Mouse (Mus musculus): ENCODE measurements around the gene Caml. TPM values are rescaled to one million over a fixed set of nuclear protein-coding genes. Genes with fewer than 3 reads are reported as not detected.

Gene Caml
- polyA plus RNA-seq, 1 experiment from 2014 or later = 54.9 TPM

DNA sequence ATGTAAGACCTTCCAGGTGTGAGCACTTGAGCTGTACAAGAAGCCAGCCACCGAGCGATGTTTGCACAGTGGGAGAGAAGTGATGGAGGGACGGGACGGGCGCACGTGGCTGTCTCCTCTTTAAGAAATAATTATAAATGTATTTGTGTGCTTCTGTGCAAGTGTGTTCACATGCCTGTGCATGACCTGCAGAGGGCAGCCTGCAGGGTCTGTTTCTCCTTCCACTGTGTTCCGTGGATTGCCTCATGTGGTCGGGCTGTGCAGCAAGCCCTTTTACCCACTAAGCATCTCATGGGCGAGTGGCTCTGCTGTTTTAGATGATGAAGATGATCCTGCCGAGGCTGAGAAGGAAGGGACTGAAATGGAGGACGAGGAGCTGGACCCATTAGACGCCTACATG lies 27.3 kb downstream of the Caml start:
- peak; percentile 17; the same call in 1 of the 2 replicates for TF ChIP-seq CTCF (IDR thresholded peaks at IDR 0.05; ENCODE audit: low read depth)

GRCm38 (mm10) chr13:55650980-55651379 lies 28.2 kb downstream of the Caml start:
- no peak for DNase-seq
- H3K27ac ChIP-seq (ENCODE audit: low read depth) = no peak overlapping the region
- no peak overlapping the region for H3K9ac ChIP-seq
- 91% methylated on average over 6 of the region's 6 CpGs for WGBS
- H3K9me3 ChIP-seq (ENCODE audit: low read depth, low read length) = no peaks in the 10 kb centered on the region
- H3K36me3 ChIP-seq (ENCODE audit: insufficient read depth) = peaks cover 100% of the 10 kb centered on the region
- no peaks in the 10 kb centered on the region for H3K27me3 ChIP-seq (ENCODE audit: insufficient read depth, low read length)
- no peaks in the 10 kb centered on the region for H3K4me1 ChIP-seq (ENCODE audit: insufficient read depth)
- no peak for TF ChIP-seq CTCF (IDR thresholded peaks at IDR 0.05; ENCODE audit: low read depth)
- ATAC-seq (ENCODE audit: insufficient read depth) = no peak
- no peak overlapping the region for H3K4me3 ChIP-seq (ENCODE audit: low read depth, low read length)
- H3K4me2 ChIP-seq = no peak overlapping the region

More for the DNA sequence above, 27.3 kb downstream of the Caml start:
- no peak overlapping the region for H3K9ac ChIP-seq
- H3K27ac ChIP-seq (ENCODE audit: low read depth) = no peak overlapping the region
- 83% methylated on average over 12 of the region's 12 CpGs for WGBS
- H3K27me3 ChIP-seq (ENCODE audit: insufficient read depth, low read length) = no peaks in the 10 kb centered on the region
- peaks cover 100% of the 10 kb centered on the region for H3K36me3 ChIP-seq (ENCODE audit: insufficient read depth)
- no peak overlapping the region for H3K4me2 ChIP-seq
- no peaks in the 10 kb centered on the region for H3K4me1 ChIP-seq (ENCODE audit: insufficient read depth)
- ATAC-seq (ENCODE audit: insufficient read depth) (no peak), DNase-seq (peak; percentile 18)
- H3K4me3 ChIP-seq (ENCODE audit: low read depth, low read length) = no peak overlapping the region
- H3K9me3 ChIP-seq (ENCODE audit: low read depth, low read length) = no peaks in the 10 kb centered on the region

GRCm38 (mm10) chr13:55668550-55668949 lies 45.7 kb downstream of the Caml start:
- DNase-seq = peak; percentile 74
- Histone ChIP-seq H3K4me3 (ENCODE audit: low read depth, low read length) (no peak overlapping the region), H3K36me3 (ENCODE audit: insufficient read depth) (peaks cover 90% of the 10 kb centered on the region), H3K4me2 (no peak overlapping the region), H3K9ac (no peak overlapping the region), H3K27me3 (ENCODE audit: insufficient read depth, low read length) (no peaks in the 10 kb centered on the region), H3K4me1 (ENCODE audit: insufficient read depth) (no peaks in the 10 kb centered on the region), H3K27ac (ENCODE audit: low read depth) (no peak overlapping the region), H3K9me3 (ENCODE audit: low read depth, low read length) (no peaks in the 10 kb centered on the region)
- no peak for ATAC-seq (ENCODE audit: insufficient read depth)
- WGBS = 72% methylated on average over 6 of the region's 6 CpGs
- TF ChIP-seq CTCF (IDR thresholded peaks at IDR 0.05; ENCODE audit: low read depth) = peak; percentile 63

- Histone ChIP-seq H3K9me3 (ENCODE audit: low read depth, low read length) (no peaks in the 10 kb centered on the region), H3K4me1 (ENCODE audit: insufficient read depth) (no peaks in the 10 kb centered on the region), H3K9ac (no peak overlapping the region), H3K4me3 (ENCODE audit: low read depth, low read length) (no peak overlapping the region), H3K36me3 (ENCODE audit: insufficient read depth) (peaks cover 91% of the 10 kb centered on the region), H3K27ac (ENCODE audit: low read depth) (no peak overlapping the region), H3K4me2 (no peak overlapping the region), H3K27me3 (ENCODE audit: insufficient read depth, low read length) (no peaks in the 10 kb centered on the region)
- ATAC-seq (ENCODE audit: insufficient read depth) = no peak
- no peak for TF ChIP-seq CTCF (IDR thresholded peaks at IDR 0.05; ENCODE audit: low read depth)
- DNase-seq = no peak
- 87% methylated on average over 6 of the region's 6 CpGs for WGBS
These were observed 49.9 kb downstream of the Caml start for GRCm38 (mm10) chr13:55672711-55673110.

DNA sequence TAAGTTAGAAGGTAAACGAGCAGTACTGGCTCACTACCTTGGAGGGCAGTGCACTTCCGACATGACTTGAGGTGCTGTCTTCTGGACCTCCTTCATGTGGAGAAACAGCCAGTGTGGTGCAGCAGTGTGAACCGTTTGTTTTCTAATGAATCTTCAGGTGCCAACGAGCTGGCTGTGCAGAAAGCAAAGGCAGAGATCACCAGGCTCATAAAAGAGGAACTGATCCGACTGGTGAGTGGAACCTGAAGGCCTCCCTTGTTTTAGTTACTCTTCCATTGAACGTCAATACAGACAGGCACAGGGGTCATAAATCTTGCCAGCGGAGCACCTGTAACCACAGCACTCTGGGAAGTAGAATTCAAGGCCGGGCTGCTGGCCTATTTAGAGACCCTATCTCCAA lies 54.6 kb downstream of the Caml start:
- no peak overlapping the region for H3K4me3 ChIP-seq (ENCODE audit: low read depth, low read length)
- DNase-seq (no peak), ATAC-seq (ENCODE audit: insufficient read depth) (no peak)
- no peak overlapping the region for H3K4me2 ChIP-seq
- H3K4me1 ChIP-seq (ENCODE audit: insufficient read depth) = no peaks in the 10 kb centered on the region
- TF ChIP-seq CTCF (IDR thresholded peaks at IDR 0.05; ENCODE audit: low read depth) = no peak
- no peaks in the 10 kb centered on the region for H3K9me3 ChIP-seq (ENCODE audit: low read depth, low read length)
- H3K27ac ChIP-seq (ENCODE audit: low read depth) = no peak overlapping the region
- H3K36me3 ChIP-seq (ENCODE audit: insufficient read depth) = peaks cover 79% of the 10 kb centered on the region
- WGBS = 85% methylated on average over 8 of the region's 8 CpGs
- H3K27me3 ChIP-seq (ENCODE audit: insufficient read depth, low read length) = no peaks in the 10 kb centered on the region
- H3K9ac ChIP-seq = no peak overlapping the region

Other genes starting within 250 kb of the Caml start
- not detected in 2 replicates for gene Slc34a1, start 224.8 kb upstream of the Caml start, polyA plus RNA-seq (2014; fragmentation: Nextera tagmentation; extraction: Ambion mirVana)
- gene Pfn3, start 207.8 kb upstream of the Caml start, polyA plus RNA-seq (2014; fragmentation: Nextera tagmentation; extraction: Ambion mirVana) = not detected in 2 replicates
- not detected in 2 replicates for gene F12, start 196.2 kb upstream of the Caml start, polyA plus RNA-seq (2014; fragmentation: Nextera tagmentation; extraction: Ambion mirVana)
- gene Grk6, start 177.9 kb upstream of the Caml start, polyA plus RNA-seq (2014; fragmentation: Nextera tagmentation; extraction: Ambion mirVana) = 64.3 and 71.0 TPM in 2 replicates
- 0.46 and 0.53 TPM in 2 replicates for gene Prr7, start 158.7 kb upstream of the Caml start, polyA plus RNA-seq (2014; fragmentation: Nextera tagmentation; extraction: Ambion mirVana)
- gene Dbn1, start 134.9 kb upstream of the Caml start, polyA plus RNA-seq (2014; fragmentation: Nextera tagmentation; extraction: Ambion mirVana) = 135 and 153 TPM in 2 replicates
- gene Pdlim7, start 109.3 kb upstream of the Caml start, polyA plus RNA-seq (2014; fragmentation: Nextera tagmentation; extraction: Ambion mirVana) = 185 and 199 TPM in 2 replicates
- 2.0 and 2.6 TPM in 2 replicates for gene Dok3, start 93.7 kb upstream of the Caml start, polyA plus RNA-seq (2014; fragmentation: Nextera tagmentation; extraction: Ambion mirVana)
- gene Ddx41, start 86.3 kb upstream of the Caml start, polyA plus RNA-seq (2014; fragmentation: Nextera tagmentation; extraction: Ambion mirVana) = 74.8 and 75.5 TPM in 2 replicates
- gene Fam193b, start 51.9 kb upstream of the Caml start, polyA plus RNA-seq (2014; fragmentation: Nextera tagmentation; extraction: Ambion mirVana) = 33.4 and 38.4 TPM in 2 replicates
- 69.7 and 76.5 TPM in 2 replicates for gene Tmed9, start 49.3 kb upstream of the Caml start, polyA plus RNA-seq (2014; fragmentation: Nextera tagmentation; extraction: Ambion mirVana)
- 16.3 and 22.1 TPM in 2 replicates for gene B4galt7, start 23.1 kb upstream of the Caml start, polyA plus RNA-seq (2014; fragmentation: Nextera tagmentation; extraction: Ambion mirVana)
- 38.5 and 43.7 TPM in 2 replicates for gene Ddx46, start 12.0 kb downstream of the Caml start, polyA plus RNA-seq (2014; fragmentation: Nextera tagmentation; extraction: Ambion mirVana)
- gene B230219D22Rik, start 70.1 kb downstream of the Caml start, polyA plus RNA-seq (2014; fragmentation: Nextera tagmentation; extraction: Ambion mirVana) = 79.7 and 84.8 TPM in 2 replicates
- 76.4 and 76.6 TPM in 2 replicates for gene Txndc15, start 91.6 kb downstream of the Caml start, polyA plus RNA-seq (2014; fragmentation: Nextera tagmentation; extraction: Ambion mirVana)
- gene Pcbd2, start 104.4 kb downstream of the Caml start, polyA plus RNA-seq (2014; fragmentation: Nextera tagmentation; extraction: Ambion mirVana) = 55.5 and 59.7 TPM in 2 replicates
- gene Catsper3, start 161.6 kb downstream of the Caml start, polyA plus RNA-seq (2014; fragmentation: Nextera tagmentation; extraction: Ambion mirVana) = 0.18 TPM in 1 of 2 replicates, not detected in the other
- 0.28 TPM in 1 of 2 replicates, not detected in the other for gene Pitx1, start 213.2 kb downstream of the Caml start, polyA plus RNA-seq (2014; fragmentation: Nextera tagmentation; extraction: Ambion mirVana)

Measured in lung, embryonic 14.5 days (tissue).